ENCODE assay signal across 8 mouse cellular contexts in genomic region chr11:83850586-83851272, GRCm38 (mm10). TPM values are rescaled to one million over a fixed set of nuclear protein-coding genes. Genes with fewer than 3 reads are reported as not detected.
DNase-seq lines count a peak whose midpoint lies in the region; ATAC-seq lines count a peak whose summit lies in the region.

No protein-coding gene starts in this region.

- DNase-seq in heart, embryonic 10.5 days (ENCODE audit: low spot score): no peak
- no peak for DNase-seq in heart, adult 11 months
- peak; percentile 51 for DNase-seq in limb, embryonic 10.5 days (ENCODE audit: low spot score)
- DNase-seq in layer of hippocampus, adult 9-11 months: no peak
- no peak for DNase-seq in layer of hippocampus, adult 11-12 months (ENCODE audit: low spot score)
- DNase-seq in cerebellum, adult 9-11 months: no peak

- peak overlapping the region; percentile 52 for H3K4me3 ChIP-seq in heart, embryonic 10.5 days
- H3K4me3 ChIP-seq in embryonic facial prominence, embryonic 12.5 days: no peak overlapping the region
- H3K4me3 ChIP-seq in limb, embryonic 10.5 days: peak overlapping the region; percentile 28
- no peak overlapping the region; the same call in 1 of the 2 replicates for H3K4me3 ChIP-seq in midbrain, embryonic 13.5 days (replicated peaks)

- H3K4me2 ChIP-seq in embryonic facial prominence, embryonic 12.5 days (replicated peaks): peak overlapping the region; percentile 32; the same call in 1 of the 2 replicates
- 0 out of 2 replicates have a peak overlapping the region, but pooled peaks have one; percentile 6 for H3K4me2 ChIP-seq in midbrain, embryonic 13.5 days (replicated peaks)

- no peak overlapping the region for H3K9ac ChIP-seq in embryonic facial prominence, embryonic 12.5 days
- H3K9ac ChIP-seq in midbrain, embryonic 13.5 days (replicated peaks): no peak overlapping the region

- H3K9me3 ChIP-seq in heart, embryonic 10.5 days: no peaks in the 10 kb centered on the region
- no peaks in the 10 kb centered on the region for H3K9me3 ChIP-seq in embryonic facial prominence, embryonic 12.5 days
- H3K9me3 ChIP-seq in limb, embryonic 10.5 days (replicated peaks): no peaks in the 10 kb centered on the region
- no peaks in the 10 kb centered on the region for H3K9me3 ChIP-seq in midbrain, embryonic 13.5 days

- no peaks in the 10 kb centered on the region for H3K36me3 ChIP-seq in heart, embryonic 10.5 days
- no peaks in the 10 kb centered on the region for H3K36me3 ChIP-seq in embryonic facial prominence, embryonic 12.5 days
- H3K36me3 ChIP-seq in limb, embryonic 10.5 days: no peaks in the 10 kb centered on the region
- no peaks in the 10 kb centered on the region for H3K36me3 ChIP-seq in midbrain, embryonic 13.5 days

- 1% methylated on average over 24 of the region's 24 CpGs for WGBS in heart, embryonic 10.5 days
- WGBS in embryonic facial prominence, embryonic 12.5 days: 3% methylated on average over 24 of the region's 24 CpGs
- under 1% methylated on average over 24 of the region's 24 CpGs for WGBS in limb, embryonic 10.5 days
- WGBS in midbrain, embryonic 13.5 days: under 1% methylated on average over 24 of the region's 24 CpGs

- H3K27ac ChIP-seq in heart, embryonic 10.5 days: no peak overlapping the region
- H3K27ac ChIP-seq in embryonic facial prominence, embryonic 12.5 days: no peak overlapping the region
- H3K27ac ChIP-seq in limb, embryonic 10.5 days: no peak overlapping the region
- no peak overlapping the region for H3K27ac ChIP-seq in midbrain, embryonic 13.5 days

- no peak for ATAC-seq in embryonic facial prominence, embryonic 12.5 days (ENCODE audit: insufficient number of reproducible peaks, insufficient read depth, low FRiP score, low TSS enrichment)
- no peak for ATAC-seq in midbrain, embryonic 13.5 days

- H3K27me3 ChIP-seq in heart, embryonic 10.5 days (ENCODE audit: insufficient read depth, poor library complexity, severe bottlenecking): peaks cover 75% of the 10 kb centered on the region
- H3K27me3 ChIP-seq in embryonic facial prominence, embryonic 12.5 days: peaks cover 70% of the 10 kb centered on the region
- peaks cover 87% of the 10 kb centered on the region for H3K27me3 ChIP-seq in limb, embryonic 10.5 days (ENCODE audit: low read depth, poor library complexity, severe bottlenecking)
- H3K27me3 ChIP-seq in midbrain, embryonic 13.5 days: peaks cover 85% of the 10 kb centered on the region

- H3K4me1 ChIP-seq in heart, embryonic 10.5 days: peaks cover 39% of the 10 kb centered on the region
- H3K4me1 ChIP-seq in embryonic facial prominence, embryonic 12.5 days: peaks cover 18% of the 10 kb centered on the region
- peaks cover 41% of the 10 kb centered on the region for H3K4me1 ChIP-seq in limb, embryonic 10.5 days
- peaks cover 26% of the 10 kb centered on the region for H3K4me1 ChIP-seq in midbrain, embryonic 13.5 days (replicated peaks)

RNA-seq across cellular contexts. Expression of gene Hnf1b, which starts 0.9 kb away (rescaled TPM):
- 0.14 and 2.0 TPM in 2 replicates for polyA plus RNA-seq in heart, embryonic 10.5 days (2016; fragmentation: Nextera tagmentation; extraction: Ambion mirVana)
- not detected in 2 replicates for polyA plus RNA-seq in embryonic facial prominence, embryonic 12.5 days (2016; fragmentation: Nextera tagmentation; extraction: Ambion mirVana)
- polyA plus RNA-seq in limb, embryonic 10.5 days (2016; fragmentation: Nextera tagmentation; extraction: Ambion mirVana): 0.14 TPM in 1 of 2 replicates, not detected in the other
- 0.10 TPM in 1 of 2 replicates, not detected in the other for polyA plus RNA-seq in midbrain, embryonic 13.5 days (2015; fragmentation: Nextera tagmentation; extraction: Ambion mirVana)

Comparison
In these comparisons a context has a peak if more than half of its experiments do, and no peak if none do; other contexts are left out.
1. H3K4me3 ChIP-seq: peak in heart, embryonic 10.5 days (single experiment) and limb, embryonic 10.5 days (single experiment); none in embryonic facial prominence, embryonic 12.5 days (single experiment) and midbrain, embryonic 13.5 days (single experiment).